9 mouse cellular contexts compared by ENCODE assay signal in the genomic region with DNA sequence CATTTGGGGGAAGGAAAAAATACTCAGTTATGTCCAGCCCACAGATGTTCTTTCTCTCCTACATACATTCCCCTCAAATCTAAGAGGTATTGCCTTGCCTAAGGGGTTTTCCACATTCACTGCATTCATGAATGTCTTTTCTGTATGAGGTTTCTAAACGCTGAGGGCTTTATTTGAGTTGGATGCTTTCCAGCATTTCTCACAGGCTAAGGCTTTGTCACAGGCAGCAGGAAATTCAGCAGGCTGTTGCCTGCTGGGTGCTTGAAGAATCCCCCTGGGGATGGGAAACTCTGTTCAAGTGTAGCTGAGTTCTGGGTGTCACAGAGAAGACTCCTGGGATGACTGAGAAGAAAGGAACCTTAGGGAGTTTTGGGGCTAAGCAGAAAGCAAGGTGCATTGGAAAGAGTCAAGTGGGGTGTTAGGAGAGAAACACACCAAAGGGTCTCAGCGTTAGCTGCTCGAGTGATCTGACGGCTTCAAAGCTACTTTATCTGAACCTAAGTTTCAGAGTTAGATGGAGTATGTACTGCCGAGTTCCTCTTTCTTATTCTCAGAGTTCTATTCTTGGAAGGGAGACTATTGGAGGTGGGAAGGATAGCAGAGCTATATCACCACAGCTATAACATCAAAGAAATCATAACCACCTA. TPM values are rescaled to one million over a fixed set of nuclear protein-coding genes. Genes with fewer than 3 reads are reported as not detected.
A peak's percentile ranks its signal among the peaks of the same experiment; 100 is the strongest.
DNase-seq lines count a peak whose midpoint lies in the region; ATAC-seq and TF ChIP-seq lines count a peak whose summit lies in the region.
"Had no signal": no experiment of that assay in that cellular context is flagged by ENCODE, and none has a peak within 500 bp of the region (broad histone marks: within the 10 kb centered on the region; RNA-seq: fewer than 3 reads in every experiment).

No protein-coding gene starts in this region.

- no peak for TF ChIP-seq CTCF in gastrocnemius, adult 2 months (IDR thresholded peaks at IDR 0.05)

- ATAC-seq in kidney, embryonic 15.5 days (replicated peaks; ENCODE audit: low FRiP score): no peak
- no peak for ATAC-seq in midbrain, embryonic 14.5 days (ENCODE audit: low FRiP score, low TSS enrichment)

- H3K27me3 ChIP-seq in kidney, embryonic 15.5 days: no peaks in the 10 kb centered on the region
- H3K27me3 ChIP-seq in midbrain, embryonic 14.5 days (ENCODE audit: control insufficient read depth, insufficient read depth, low read length): no peaks in the 10 kb centered on the region
- H3K27me3 ChIP-seq: liver, embryonic 13.5 days had no signal

- no peak overlapping the region for H3K9ac ChIP-seq in kidney, embryonic 15.5 days
- no peak overlapping the region for H3K9ac ChIP-seq in midbrain, embryonic 14.5 days (replicated peaks; ENCODE audit: low read length)
- H3K9ac ChIP-seq: liver, embryonic 13.5 days had no signal

- WGBS in kidney, embryonic 15.5 days: 43% methylated on average over 5 of the region's 5 CpGs
- 79% methylated on average over 5 of the region's 5 CpGs for WGBS in midbrain, embryonic 14.5 days

- H3K4me1 ChIP-seq in kidney, embryonic 15.5 days: peaks cover 19% of the 10 kb centered on the region
- no peaks in the 10 kb centered on the region for H3K4me1 ChIP-seq in midbrain, embryonic 14.5 days (ENCODE audit: control insufficient read depth, insufficient read depth, low read length)

- no peak for DNase-seq in kidney, postnatal 4 days
- peak; percentile 67 for DNase-seq in brain, adult 2 months (ENCODE audit: low read depth, low spot score)
- DNase-seq in heart, postnatal 4 days: peak; percentile 18
- DNase-seq in midbrain, embryonic 14.5 days: peak; percentile 76
- DNase-seq in right cerebral cortex, postnatal 25 days: no peak
- no peak for DNase-seq in gastrocnemius, adult 2 months
- no peak for DNase-seq in gastrocnemius, postnatal 36 days
- DNase-seq: liver, embryonic 13.5 days had no signal

- no peaks in the 10 kb centered on the region for H3K9me3 ChIP-seq in kidney, embryonic 15.5 days (replicated peaks)
- H3K9me3 ChIP-seq in midbrain, embryonic 14.5 days (ENCODE audit: control insufficient read depth, low read length): no peaks in the 10 kb centered on the region
- H3K9me3 ChIP-seq: liver, embryonic 13.5 days had no signal

- no peak overlapping the region for H3K4me2 ChIP-seq in kidney, embryonic 15.5 days
- H3K4me2 ChIP-seq in midbrain, embryonic 14.5 days (ENCODE audit: low read length): no peak overlapping the region
- H3K4me2 ChIP-seq: liver, embryonic 13.5 days had no signal

- no peaks in the 10 kb centered on the region for H3K36me3 ChIP-seq in kidney, embryonic 15.5 days
- no peaks in the 10 kb centered on the region for H3K36me3 ChIP-seq in midbrain, embryonic 14.5 days (ENCODE audit: control insufficient read depth, insufficient read depth, low read length)
- H3K36me3 ChIP-seq: liver, embryonic 13.5 days had no signal

- intact Hi-C loops in gastrocnemius, adult 2 months (cut with DNase I): no loop called here
- intact Hi-C loops in gastrocnemius, postnatal 36 days (cut with DNase I): no loop called here

- no peak overlapping the region for H3K4me3 ChIP-seq in kidney, embryonic 15.5 days (replicated peaks)
- no peak overlapping the region for H3K4me3 ChIP-seq in midbrain, embryonic 14.5 days (replicated peaks; ENCODE audit: low read depth, low read length)
- H3K4me3 ChIP-seq in gastrocnemius, adult 2 months: no peak overlapping the region
- H3K4me3 ChIP-seq: liver, embryonic 13.5 days had no signal

- peak overlapping the region; percentile 70 for H3K27ac ChIP-seq in kidney, embryonic 15.5 days
- H3K27ac ChIP-seq in midbrain, embryonic 14.5 days (replicated peaks; ENCODE audit: low read depth, low read length): 0 out of 2 replicates have a peak overlapping the region, but pooled peaks have one; percentile 13
- no peak overlapping the region for H3K27ac ChIP-seq in gastrocnemius, adult 2 months
- H3K27ac ChIP-seq: liver, embryonic 13.5 days had no signal

RNA-seq across cellular contexts. Expression of a gene that starts 14.2 kb away (rescaled TPM):
- 4.9 and 5.4 TPM in 2 replicates for polyA plus RNA-seq in kidney, embryonic 15.5 days (2015; fragmentation: Nextera tagmentation; extraction: Ambion mirVana)
- 1 to 10 TPM; 6.8 to 7.5 TPM for total RNA-seq in heart, postnatal 4 days (2021)
- 9.1 and 9.7 TPM in 2 replicates for polyA plus RNA-seq in midbrain, embryonic 14.5 days (2014; fragmentation: Nextera tagmentation; extraction: Ambion mirVana)
- total RNA-seq in gastrocnemius, adult 2 months (2021): 1 to 10 TPM; 4.4 to 4.8 TPM
- total RNA-seq in gastrocnemius, postnatal 36 days (2021): 1 to 10 TPM; 3.8 TPM

RNA-seq across cellular contexts. Expression of a gene that starts 54.5 kb away (rescaled TPM):
- polyA plus RNA-seq in kidney, embryonic 15.5 days (2015; fragmentation: Nextera tagmentation; extraction: Ambion mirVana): 325 and 336 TPM in 2 replicates
- total RNA-seq in heart, postnatal 4 days (2021): 100 to 1,000 TPM; 311 to 312 TPM
- polyA plus RNA-seq in midbrain, embryonic 14.5 days (2014; fragmentation: Nextera tagmentation; extraction: Ambion mirVana): 239 and 313 TPM in 2 replicates
- 100 to 1,000 TPM; 105 to 114 TPM for total RNA-seq in gastrocnemius, adult 2 months (2021)
- 100 to 1,000 TPM in 1 of 2 experiments, 10 to 100 TPM in 1; 95.8 to 118 TPM for total RNA-seq in gastrocnemius, postnatal 36 days (2021)

Comparison
In these comparisons a context has a peak if more than half of its experiments do, and no peak if none do; other contexts are left out.
1. DNase-seq: peak in brain, adult 2 months (single experiment), heart, postnatal 4 days (single experiment) and midbrain, embryonic 14.5 days (single experiment); none in kidney, postnatal 4 days (0 of 2), right cerebral cortex, postnatal 25 days (single experiment), gastrocnemius, adult 2 months (single experiment) and gastrocnemius, postnatal 36 days (0 of 2).